Mouse (Mus musculus) testis, postnatal 10 days (tissue): ENCODE measurements around the gene Apbb1.

Experiments
- DNase-seq: peaks from one replicate; pipeline ENCODE4 v3.0.0; 2021; ENCODE audit warnings: low spot score

Gene Apbb1

GRCm38 (mm10) chr7:105519336-105519735 is 62.1 kb downstream of the Apbb1 start:
- no peak for DNase-seq

- no peak for DNase-seq
Observed at GRCm38 (mm10) chr7:105516669-105517360, 64.6 kb downstream of the Apbb1 start.

- peak; percentile 73 for DNase-seq
Observed at GRCm38 (mm10) chr7:105515178-105515577, 66.3 kb downstream of the Apbb1 start.

DNA sequence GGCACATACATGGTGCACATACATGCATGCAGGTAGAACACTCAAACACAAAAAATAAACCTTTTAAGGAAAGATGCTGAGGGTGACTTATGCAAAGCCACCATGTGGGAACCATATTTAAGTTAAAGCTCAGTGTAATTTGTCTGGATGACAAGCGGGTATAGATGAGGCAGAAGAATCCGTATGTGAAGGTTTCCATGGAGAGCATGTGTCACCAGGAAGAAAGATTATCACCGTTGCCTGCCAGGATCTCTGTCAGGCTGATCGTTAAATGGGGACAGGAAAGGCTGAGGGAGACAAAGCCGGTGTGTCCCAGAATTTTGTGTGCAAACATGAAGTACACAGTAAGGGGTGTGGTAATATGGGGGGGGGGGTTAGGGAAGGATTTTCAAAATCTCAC is 66.9 kb downstream of the Apbb1 start:
- no peak for DNase-seq

- no peak for DNase-seq
Observed at GRCm38 (mm10) chr7:105513845-105514291, 67.6 kb downstream of the Apbb1 start.

- DNase-seq = no peak
Observed at GRCm38 (mm10) chr7:105510143-105510542, 71.3 kb downstream of the Apbb1 start.
